Mouse (Mus musculus) embryonic fibroblast, embryonic 13.5 days (primary cell): ENCODE measurements around the gene Pcbp3. TPM values are rescaled to one million over a fixed set of nuclear protein-coding genes. Genes with fewer than 3 reads are reported as not detected.
"Not testable (repeated sequence)": the region's sequence is repeated elsewhere in the genome, so short reads cannot be mapped to it uniquely, and the experiment has no call there.

Experiments
- H3K27ac ChIP-seq: 2 replicates; pipeline ENCODE4 v1.5.1; 2012; ENCODE audit warnings: low read length, control low read depth, inconsistent platforms; ENCODE audit not compliant: insufficient read depth
- H3K4me1 ChIP-seq: 2 replicates; pipeline ENCODE4 v1.6.1; 2011; ENCODE audit warnings: low read length; ENCODE audit not compliant: control insufficient read depth, insufficient read depth
- H3K4me3 ChIP-seq: 2 replicates; pipeline ENCODE4 v1.5.1; 2011; ENCODE audit warnings: mild to moderate bottlenecking, control low read depth, low read length; ENCODE audit not compliant: insufficient read depth
- CTCF ChIP-seq: IDR thresholded peaks from 2 replicates; pipeline ENCODE4 v1.5.1; 2011; ENCODE audit warnings: mild to moderate bottlenecking, control low read depth, low read length, moderate library complexity, borderline replicate concordance; ENCODE audit not compliant: insufficient read depth
- POLR2A ChIP-seq: IDR thresholded peaks from 2 replicates; pipeline ENCODE4 v1.6.1; 2011; ENCODE audit warnings: low read depth, mild to moderate bottlenecking, control low read depth, low read length, moderate library complexity
- polyA plus RNA-seq: library from polyadenylated mRNA; stranded (reverse); fragments of >200 nt; gene quantifications from 2 replicates; pipeline ENCODE4 v1.2.4, GENCODE M21; 2011; ENCODE audit warnings: low read depth; ENCODE audit not compliant: missing spikeins, insufficient read length

Gene Pcbp3
- polyA plus RNA-seq, 1 experiment: 12.0 TPM

DNA sequence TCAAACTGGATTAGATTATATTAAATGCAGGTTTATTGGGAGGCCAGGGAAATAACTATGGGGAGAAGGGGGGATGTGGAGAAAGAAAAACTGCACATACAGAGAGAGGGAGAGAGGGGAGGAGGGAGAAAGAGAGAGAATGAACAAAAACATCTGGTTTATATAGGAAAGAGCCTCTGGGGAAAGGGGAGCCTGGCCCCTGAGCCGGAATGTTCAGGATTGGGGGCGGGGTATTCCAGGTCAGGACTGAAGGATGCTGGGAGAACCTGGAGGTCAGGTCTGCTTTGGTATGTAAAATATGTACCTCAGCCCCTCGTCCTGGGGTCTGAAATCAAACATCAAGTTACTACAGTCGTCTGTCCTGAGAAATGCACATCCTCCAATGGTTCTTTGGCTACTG, 15.0 kb upstream of the Pcbp3 start:
- no peaks in the 10 kb centered on the region for H3K4me1 ChIP-seq
- no peak overlapping the region for H3K4me3 ChIP-seq
- H3K27ac ChIP-seq: no peak overlapping the region
- TF ChIP-seq POLR2A (no peak), CTCF (no peak)

DNA sequence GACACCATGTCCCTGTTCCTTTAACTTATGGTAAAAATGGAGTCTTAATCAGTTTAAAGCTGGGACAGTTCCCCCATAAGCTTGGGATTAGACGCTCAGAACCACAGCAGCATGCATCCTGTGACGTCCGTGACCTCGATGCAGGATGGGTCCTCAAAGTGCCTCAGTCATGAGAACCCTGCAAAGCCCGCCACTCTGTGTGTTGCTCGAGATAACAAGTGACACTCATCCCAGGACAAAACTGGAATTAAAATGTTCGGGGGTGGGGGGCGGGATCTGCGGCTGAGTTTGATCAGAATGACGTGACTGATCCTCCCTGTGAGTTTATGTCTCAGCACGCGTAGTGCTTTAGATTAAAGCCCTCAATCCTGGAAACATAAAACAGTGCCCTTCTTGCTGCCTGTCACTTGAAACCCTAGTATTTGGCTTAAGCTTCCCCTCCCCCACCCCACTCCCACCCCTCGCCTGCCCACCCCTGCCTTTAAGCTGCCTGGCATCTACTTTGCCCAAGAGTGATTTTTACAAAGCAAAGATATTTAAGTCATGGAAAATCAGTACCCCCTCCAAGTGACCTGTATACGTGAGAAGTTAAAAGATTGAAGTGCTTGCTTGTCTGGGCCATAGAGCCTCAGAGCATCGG, 12.2 kb upstream of the Pcbp3 start:
- TF ChIP-seq POLR2A (no peak), CTCF (no peak)

DNA sequence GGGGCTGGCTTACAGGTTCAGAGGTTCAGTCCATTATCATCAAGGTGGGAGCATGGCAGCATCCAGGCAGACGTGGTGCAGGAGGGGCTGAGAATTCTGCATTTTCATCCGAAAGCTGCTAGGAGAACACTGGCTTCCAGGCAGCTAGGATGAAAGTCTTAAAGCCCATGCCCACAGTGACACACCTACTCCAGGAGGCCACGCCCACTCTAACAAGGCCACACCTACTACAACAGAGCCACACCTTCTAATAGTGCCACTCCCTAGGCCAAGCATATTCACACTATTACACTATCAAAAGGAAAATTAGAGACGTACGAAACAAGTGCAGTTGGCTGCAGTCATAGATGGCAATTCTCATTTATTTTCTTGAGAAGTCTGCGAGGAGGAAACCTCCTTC, 10.6 kb upstream of the Pcbp3 start:
- H3K4me3 ChIP-seq, H3K27ac ChIP-seq, H3K4me1 ChIP-seq: not testable (repeated sequence)

More for the DNA sequence above, 12.2 kb upstream of the Pcbp3 start:
- no peak overlapping the region for H3K27ac ChIP-seq
- no peak overlapping the region for H3K4me3 ChIP-seq
- no peaks in the 10 kb centered on the region for H3K4me1 ChIP-seq

DNA sequence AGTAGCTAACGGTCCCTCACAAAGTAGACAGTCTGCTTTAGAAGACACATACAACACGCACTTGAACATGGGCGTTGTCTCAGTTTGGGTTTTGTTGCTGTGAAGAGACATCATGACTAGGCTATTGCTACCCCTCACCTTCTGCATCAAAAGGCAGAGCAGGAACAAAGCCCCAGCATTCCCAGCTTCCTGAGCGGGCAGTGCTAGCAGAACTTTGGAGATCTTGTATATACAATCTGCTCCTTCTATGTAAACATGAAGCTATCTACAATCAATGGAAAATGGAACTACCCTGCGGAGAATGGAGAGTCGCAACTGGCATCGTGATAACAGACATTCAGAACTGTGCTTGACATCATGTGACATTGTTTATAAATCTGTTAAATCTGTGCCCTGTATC, 9.3 kb upstream of the Pcbp3 start:
- no peaks in the 10 kb centered on the region for H3K4me1 ChIP-seq
- no peak overlapping the region for H3K27ac ChIP-seq
- TF ChIP-seq POLR2A (no peak), CTCF (no peak)
- H3K4me3 ChIP-seq: no peak overlapping the region

DNA sequence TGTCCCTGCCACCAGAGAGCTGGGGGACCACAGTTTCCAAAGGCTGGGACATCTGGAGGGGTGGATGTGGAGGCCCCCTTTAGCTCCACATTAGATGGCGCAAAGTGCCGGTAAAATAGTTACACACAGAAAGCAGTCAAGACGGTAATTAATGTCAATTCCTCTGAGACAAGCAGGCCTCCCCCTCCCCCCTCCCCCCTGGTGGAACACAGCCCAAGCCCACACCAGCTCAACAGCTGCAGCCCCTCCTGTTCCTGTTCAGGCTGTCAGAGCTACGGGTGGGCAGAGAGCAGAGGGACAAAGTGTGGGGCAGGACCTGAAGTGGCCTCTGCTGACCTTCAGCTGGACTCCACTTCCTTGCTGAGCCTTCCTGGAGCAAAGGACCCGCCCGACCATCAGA, 2.7 kb upstream of the Pcbp3 start:
- no peak for TF ChIP-seq CTCF
- TF ChIP-seq POLR2A: no peak
- Histone ChIP-seq H3K4me1 (0 out of 2 replicates have a peak, but pooled peaks cover 2% of the 10 kb centered on the region), H3K27ac (no peak overlapping the region), H3K4me3 (no peak overlapping the region)

DNA sequence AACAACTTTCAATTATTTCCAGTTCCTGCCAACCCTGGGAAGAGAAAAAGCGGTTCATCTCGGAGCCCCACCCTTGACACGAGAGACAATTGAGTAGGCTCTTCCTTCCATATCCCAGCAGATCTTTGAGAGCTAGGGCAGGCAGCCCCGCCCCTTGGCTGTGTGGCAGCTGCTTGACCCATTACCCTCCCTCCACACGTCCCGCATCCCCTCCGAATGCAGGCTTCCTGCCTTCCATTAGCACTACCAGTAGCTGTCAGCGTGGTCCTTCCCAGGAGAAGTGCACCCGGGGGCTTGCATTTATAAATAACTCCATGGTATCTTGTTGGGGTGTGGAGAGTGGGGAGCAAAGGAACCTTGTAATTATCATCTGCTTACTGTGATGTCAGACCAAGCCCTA, 2.3 kb upstream of the Pcbp3 start:
- Histone ChIP-seq H3K4me3 (no peak overlapping the region), H3K4me1 (0 out of 2 replicates have a peak, but pooled peaks cover 2% of the 10 kb centered on the region), H3K27ac (no peak overlapping the region)
- TF ChIP-seq CTCF: no peak
- TF ChIP-seq POLR2A: no peak

DNA sequence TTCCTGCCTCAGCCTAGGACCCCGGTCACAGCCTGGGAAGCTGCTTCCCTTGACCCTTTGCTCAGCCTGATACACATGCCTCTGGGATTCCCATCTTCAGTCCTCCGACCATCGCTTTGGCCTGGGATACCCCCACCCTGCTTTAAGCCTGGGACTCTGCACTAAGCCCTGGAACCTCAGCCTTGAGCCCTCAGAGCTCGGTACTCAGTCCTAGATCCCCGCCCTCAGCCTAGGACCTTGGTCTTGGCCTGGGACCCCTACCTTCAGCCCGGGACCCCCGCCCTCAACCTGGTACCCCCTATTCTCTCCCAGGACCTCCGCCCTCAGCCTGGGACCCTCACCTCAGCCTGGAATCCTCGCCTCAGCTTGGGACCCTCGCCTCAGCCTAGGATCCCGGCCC, 531 bp downstream of the Pcbp3 start:
- Histone ChIP-seq H3K4me3 (peak overlapping the region; percentile 54), H3K27ac (no peak overlapping the region), H3K4me1 (peaks cover 4% of the 10 kb centered on the region; the same call in 1 of the 2 replicates)
- TF ChIP-seq CTCF (no peak), POLR2A (no peak)

DNA sequence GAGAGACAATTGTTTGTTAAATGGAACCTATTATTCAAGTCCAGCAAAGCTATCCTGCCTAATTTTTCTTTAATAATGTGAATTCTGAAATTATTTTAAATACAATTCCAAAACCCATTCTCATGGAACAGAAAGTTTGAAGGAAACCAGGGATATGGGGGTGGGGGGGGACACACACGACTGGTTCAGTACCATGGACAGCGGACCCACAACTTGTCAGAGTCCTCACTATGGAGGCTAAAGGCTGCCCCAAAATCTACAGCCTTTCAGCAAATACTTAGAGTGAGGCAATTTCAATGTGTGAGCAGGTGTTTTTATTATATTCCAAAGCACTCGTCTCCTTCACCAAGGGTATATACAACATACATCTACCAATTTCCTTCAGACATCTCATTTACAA, 3.5 kb downstream of the Pcbp3 start:
- no peak for TF ChIP-seq CTCF
- TF ChIP-seq POLR2A: no peak
- peaks cover 4% of the 10 kb centered on the region; the same call in 1 of the 2 replicates for H3K4me1 ChIP-seq
- H3K4me3 ChIP-seq: no peak overlapping the region
- H3K27ac ChIP-seq: no peak overlapping the region

DNA sequence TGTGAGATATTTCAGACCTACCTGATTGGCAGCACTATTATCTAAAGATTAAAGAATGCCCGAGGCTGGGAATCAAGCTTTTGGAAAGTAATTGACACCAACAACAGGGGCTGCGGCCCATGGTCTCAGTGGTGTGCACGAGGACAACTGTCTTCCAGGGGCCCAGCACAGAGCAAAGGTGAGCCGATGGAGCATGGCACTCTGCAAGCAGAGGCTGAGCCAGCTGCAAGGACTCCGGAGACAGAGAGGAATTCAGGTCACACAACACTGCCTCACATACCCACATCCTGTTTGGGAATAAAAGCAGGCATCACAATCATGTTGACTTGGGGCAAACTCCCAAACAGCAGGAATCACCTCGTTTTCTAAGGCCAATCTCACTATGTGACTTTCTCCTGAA, 5.5 kb downstream of the Pcbp3 start:
- H3K4me1 ChIP-seq: peaks cover 4% of the 10 kb centered on the region; the same call in 1 of the 2 replicates
- no peak overlapping the region for H3K4me3 ChIP-seq
- TF ChIP-seq CTCF (no peak), POLR2A (no peak)
- H3K27ac ChIP-seq: no peak overlapping the region

DNA sequence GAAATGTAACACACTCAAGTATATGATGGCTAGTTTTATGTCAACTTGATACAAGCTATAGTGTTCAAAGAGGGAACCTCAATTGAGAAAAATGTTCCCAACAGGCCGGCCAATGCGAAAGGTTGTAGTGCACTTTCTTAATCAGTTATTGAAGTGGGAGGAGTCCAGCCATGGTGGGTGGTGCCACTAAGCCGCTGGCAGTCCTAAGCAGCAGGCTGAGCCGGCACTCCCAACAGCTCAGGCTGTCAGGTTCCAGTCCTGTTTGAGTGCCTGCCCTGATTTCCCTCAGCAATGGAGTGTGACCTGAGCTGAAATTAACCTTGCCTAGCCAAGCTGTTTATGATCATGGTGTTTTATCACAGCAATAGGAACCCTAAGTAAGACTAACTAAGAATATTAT, 20.6 kb downstream of the Pcbp3 start:
- Histone ChIP-seq H3K27ac (no peak overlapping the region), H3K4me3 (no peak overlapping the region), H3K4me1 (no peaks in the 10 kb centered on the region)
- TF ChIP-seq CTCF (no peak), POLR2A (no peak)

DNA sequence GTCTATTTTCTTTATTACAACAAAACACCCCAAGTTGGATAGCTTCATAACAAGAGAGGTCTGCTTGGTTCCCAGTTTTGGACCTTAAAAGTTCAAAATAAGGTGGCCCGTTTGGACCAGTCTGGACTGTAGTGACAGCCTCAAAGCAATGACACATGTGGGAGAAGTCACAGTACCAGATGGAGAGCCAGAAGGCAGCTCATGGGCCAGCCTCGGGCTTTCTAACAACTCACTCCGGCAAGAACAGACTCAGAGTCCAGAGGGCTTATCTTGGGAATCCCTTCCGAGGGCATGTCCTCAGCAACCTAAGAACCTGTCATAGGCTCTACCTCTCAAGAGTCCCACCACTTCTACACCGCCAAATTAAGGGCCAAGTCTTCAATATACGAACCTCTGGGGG, 24.9 kb downstream of the Pcbp3 start:
- no peak for TF ChIP-seq CTCF
- TF ChIP-seq POLR2A: no peak
- H3K4me3 ChIP-seq: no peak overlapping the region
- peaks cover 1% of the 10 kb centered on the region for H3K4me1 ChIP-seq
- no peak overlapping the region for H3K27ac ChIP-seq
